Mouse (Mus musculus): ENCODE measurements around the gene Ncapg2.

DNA sequence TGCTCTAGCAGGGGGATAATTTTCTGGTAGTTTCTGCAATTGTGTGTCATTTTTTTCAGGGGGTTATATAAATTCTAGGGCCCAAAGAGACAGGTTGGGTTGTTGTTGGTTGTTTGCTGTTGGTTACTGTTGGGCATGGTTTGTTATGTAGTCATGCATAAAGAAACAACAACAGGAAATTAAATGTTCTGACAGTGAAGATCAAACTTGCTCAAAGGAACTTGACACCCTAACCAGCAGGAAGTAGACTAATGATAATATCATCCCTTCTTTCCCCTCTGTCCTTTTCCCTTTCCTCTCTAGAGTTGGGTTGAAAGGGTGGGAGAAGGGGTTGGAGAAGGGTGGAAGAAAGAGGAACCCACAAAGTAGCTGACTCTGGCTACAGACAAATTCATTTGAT lies 21.2 kb upstream of the Ncapg2 start:
- no peak for TF ChIP-seq CTCF (IDR thresholded peaks at IDR 0.05; ENCODE audit: extremely low read depth, insufficient read depth, insufficient read length, insufficient replicate concordance)
- no peak for TF ChIP-seq POLR2A (IDR thresholded peaks at IDR 0.05; ENCODE audit: low read depth, low read length)
